Mouse (Mus musculus): Measurements from ENCODE around the gene Krba1. TPM values are rescaled to one million over a fixed set of nuclear protein-coding genes. Genes with fewer than 3 reads are reported as not detected.
A peak's percentile ranks its signal among the peaks of the same experiment; 100 is the strongest.

Krba1 gene
- polyA plus RNA-seq (2021): 36.0 TPM

DNA sequence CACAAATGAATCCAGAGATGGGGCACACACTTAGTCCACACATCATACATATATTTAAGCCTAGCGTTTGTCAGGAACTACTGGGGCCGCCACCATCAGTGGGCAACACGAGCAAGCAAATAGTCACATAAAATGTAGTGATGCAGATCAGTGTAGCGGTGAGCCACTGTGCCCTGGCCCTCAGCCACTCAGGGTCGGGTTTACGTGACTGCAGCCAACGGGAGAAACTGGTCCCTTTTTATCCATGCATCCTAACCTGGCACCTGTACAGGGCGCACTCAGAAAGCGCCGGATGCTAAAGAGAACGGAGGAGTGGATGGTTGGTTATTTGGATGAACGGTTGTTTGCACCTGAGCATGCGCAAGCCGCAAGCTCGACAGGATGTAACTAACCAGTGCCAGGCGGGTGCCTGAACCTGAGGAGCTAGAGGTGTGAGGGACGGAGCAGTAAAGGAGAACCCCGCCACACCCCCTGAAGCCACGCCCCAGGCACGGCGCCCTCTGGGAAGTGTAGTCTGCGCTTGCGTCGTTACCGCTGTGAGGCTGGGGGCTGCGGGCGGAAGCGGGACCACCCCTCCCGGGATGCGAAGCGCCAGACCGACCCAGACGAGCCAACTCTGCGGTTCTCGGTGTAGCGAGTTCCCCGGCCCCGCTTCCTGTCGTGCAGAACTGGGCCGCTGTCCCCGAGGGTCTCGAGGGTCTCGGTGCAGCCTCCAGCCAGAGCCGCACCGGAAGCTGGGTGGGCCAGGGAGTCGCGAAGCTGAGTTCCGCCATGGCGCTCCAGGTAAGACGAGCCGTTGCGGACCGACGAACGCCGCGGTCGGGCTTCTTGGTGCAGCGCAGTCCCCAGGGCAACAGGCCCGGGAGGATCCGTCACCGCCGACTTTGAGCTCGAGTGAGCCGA lies at the start of gene Krba1:
TSS of gene Krba1 (plus strand) at position 482 of the 903 bp plus-strand sequence.
- no peak for TF ChIP-seq CTCF (IDR thresholded peaks at IDR 0.05)

DNA sequence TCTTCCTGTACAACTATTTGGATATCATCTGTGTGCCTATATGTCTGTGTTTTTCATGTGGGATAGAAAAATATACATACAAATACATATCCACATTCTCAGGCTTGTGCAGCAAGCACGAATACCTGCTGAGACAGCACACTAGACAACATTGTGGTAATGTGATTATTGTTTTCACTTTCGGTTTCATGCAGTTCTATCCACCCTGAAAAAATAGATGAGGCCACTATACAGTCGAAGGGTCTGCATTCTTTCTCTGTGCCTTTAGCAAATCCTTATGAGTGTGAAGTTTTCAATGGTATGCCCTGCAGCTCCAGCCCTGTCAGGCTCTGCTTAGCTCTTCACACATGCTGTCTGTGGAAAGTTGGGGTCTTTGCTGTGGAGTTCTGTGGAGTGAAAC lies 36.5 kb upstream of the Krba1 start:
- H3K27me3 ChIP-seq: peaks cover 5% of the 10 kb centered on the region
- TF ChIP-seq CTCF (IDR thresholded peaks at IDR 0.05): no peak
- ChIA-PET POLR2A (no interaction called here), CTCF (no interaction called here)
- ATAC-seq: no peak
- in situ Hi-C loops (cut with MboI; ENCODE audit: low pct_unique_long_range_greater_than_20kb): no loop called here
- DNase-seq (ENCODE audit: low read depth, low spot score): no peak

More for the DNA sequence above, at the start of gene Krba1:
- ChIA-PET POLR2A (interaction anchor here (0.9 to 3.2 kb wide), 3 partner anchors 10 to 50 kb away, joined by 5 to 13 read pairs (median 5); partner anchors contain the start of gene Zfp467), CTCF (interaction anchor here (1.0 kb wide), 1 partner anchor 23 kb away, joined by 3 read pairs; no protein-coding TSS in a partner anchor)
- ATAC-seq (peak; percentile 91), DNase-seq (ENCODE audit: low read depth, low spot score) (no peak)
- in situ Hi-C loops (cut with MboI; ENCODE audit: low pct_unique_long_range_greater_than_20kb): no loop called here
- peaks cover 26% of the 10 kb centered on the region for H3K27me3 ChIP-seq

DNA sequence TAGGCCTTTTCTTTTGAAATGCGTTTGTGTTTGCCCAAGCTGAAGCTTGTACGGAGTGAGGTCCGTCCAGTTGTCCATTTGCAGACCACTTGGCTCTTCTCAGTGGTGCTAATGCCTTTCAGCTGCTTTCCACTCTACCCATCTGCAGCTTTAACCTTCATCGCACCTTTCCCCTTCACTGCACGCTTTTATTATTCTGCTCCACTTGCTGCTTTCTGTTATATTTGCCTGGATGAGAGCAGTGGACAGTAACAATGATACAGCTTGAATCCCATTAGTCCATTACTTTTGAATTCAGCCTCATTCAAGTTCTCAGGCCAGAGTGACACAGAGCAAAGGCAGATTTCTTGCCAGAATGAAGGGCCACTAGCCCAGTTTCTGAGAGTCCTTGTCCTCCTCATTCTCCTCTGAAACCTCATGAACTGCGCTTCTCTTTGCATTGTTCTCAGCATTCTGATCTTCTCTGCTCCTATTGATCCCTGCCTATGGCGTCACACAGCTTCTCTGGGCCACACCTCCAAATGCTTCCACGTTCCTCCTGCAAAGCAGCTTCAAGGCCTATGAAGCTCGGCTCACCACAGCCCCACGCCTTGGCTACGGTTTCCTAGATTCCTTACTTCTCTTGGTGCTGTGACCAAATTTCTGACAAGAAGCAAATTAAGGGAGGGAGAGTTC lies 28.9 kb upstream of the Krba1 start:
- in situ Hi-C loops (cut with MboI; ENCODE audit: low pct_unique_long_range_greater_than_20kb): no loop called here
- no peak for DNase-seq (ENCODE audit: low read depth, low spot score)
- no peak for TF ChIP-seq CTCF (IDR thresholded peaks at IDR 0.05)
- ATAC-seq: no peak
- CTCF ChIA-PET: no interaction called here
- H3K27me3 ChIP-seq: peaks cover 13% of the 10 kb centered on the region
- POLR2A ChIA-PET: interaction anchor here (0.6 kb wide), 1 partner anchor 264 kb away, joined by 3 read pairs; no protein-coding TSS in a partner anchor

DNA sequence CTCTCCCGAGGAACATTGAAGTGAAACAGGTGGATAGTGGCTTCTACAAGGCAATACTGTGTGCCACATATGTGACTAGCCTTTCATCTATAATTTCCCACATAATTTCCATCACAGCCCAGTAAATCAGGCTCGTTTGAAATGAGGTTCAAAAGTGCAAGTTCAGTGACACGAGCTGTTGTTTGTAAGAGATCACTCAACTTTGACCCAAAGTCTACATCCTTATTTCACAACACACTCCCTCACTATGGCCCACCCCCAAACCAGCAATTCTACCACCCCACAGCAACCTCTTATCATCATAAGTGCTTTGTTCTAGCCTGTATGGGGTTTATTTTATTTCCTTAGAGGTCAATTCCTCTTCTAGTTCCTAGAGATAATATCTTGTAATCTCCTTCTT lies 7.2 kb upstream of the Krba1 start:
- TF ChIP-seq CTCF (IDR thresholded peaks at IDR 0.05): no peak
- no peak for DNase-seq (ENCODE audit: low read depth, low spot score)
- in situ Hi-C loops (cut with MboI; ENCODE audit: low pct_unique_long_range_greater_than_20kb): no loop called here
- ChIA-PET POLR2A (no interaction called here), CTCF (no interaction called here)
- ATAC-seq: no peak
- peaks cover 53% of the 10 kb centered on the region for H3K27me3 ChIP-seq

DNA sequence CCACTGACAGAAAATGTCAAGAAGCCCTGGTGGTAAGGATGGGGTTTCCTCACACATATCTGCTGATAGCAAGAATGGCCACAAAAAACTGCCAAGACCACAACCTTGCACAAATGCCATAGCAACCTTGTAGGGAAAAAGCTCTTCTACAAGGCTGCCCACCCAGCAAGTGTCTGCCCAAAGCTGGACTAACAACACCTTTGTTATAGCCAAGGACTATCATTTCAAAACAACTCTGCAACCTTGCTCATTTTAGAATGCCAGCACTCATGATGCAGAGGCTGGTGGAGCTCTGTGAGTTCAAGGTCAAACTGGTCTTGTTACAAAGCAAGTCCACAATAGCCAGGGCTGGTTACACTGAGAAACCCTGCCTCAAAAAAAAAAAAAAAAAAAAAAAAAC lies 1.6 kb upstream of the Krba1 start:
- ATAC-seq (no peak), DNase-seq (ENCODE audit: low read depth, low spot score) (no peak)
- ChIA-PET POLR2A (interaction anchor here (0.6 to 3.2 kb wide), 2 partner anchors 51 to 209 kb away, joined by 3 to 13 read pairs; partner anchors contain the start of gene Zfp467), CTCF (no interaction called here)
- in situ Hi-C loops (cut with MboI; ENCODE audit: low pct_unique_long_range_greater_than_20kb): no loop called here
- TF ChIP-seq CTCF (IDR thresholded peaks at IDR 0.05): no peak
- H3K27me3 ChIP-seq: peaks cover 26% of the 10 kb centered on the region

DNA sequence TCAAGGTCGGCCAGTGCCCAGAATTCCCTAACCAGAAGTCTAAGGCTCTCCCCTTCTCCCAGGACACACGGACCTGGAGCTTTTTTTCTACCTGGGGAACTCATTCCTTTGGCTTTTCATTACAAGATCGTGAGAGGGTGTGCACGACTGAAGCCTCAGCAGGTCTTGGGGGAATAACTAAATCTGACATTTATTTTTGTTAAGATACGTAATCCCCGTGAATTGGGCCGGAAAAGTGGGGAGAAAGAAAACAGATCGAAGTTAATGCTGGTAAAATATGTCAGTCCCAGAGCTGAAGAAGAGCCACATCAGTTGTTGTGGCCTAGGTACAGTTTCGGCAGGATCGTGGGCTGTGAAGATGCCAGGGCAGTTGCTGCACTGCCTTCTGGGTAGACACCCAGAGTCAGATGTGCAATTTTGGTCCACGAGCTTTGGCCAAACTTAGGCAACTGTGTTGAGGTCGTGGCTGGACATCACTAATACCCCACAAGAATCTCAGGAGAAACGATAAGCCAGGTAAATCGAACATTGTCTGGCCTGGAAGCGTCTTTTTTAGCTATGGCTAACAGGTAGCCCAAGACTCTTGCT lies 716 bp downstream of the Krba1 start:
- ChIA-PET POLR2A (interaction anchor here (0.9 to 3.2 kb wide), 3 partner anchors 10 to 49 kb away, joined by 5 to 13 read pairs (median 5); partner anchors contain the start of gene Zfp467), CTCF (interaction anchor here (0.9 to 1.0 kb wide), 2 partner anchors 22 to 172 kb away, joined by 3 read pairs; no protein-coding TSS in a partner anchor)
- ATAC-seq (peak; percentile 13), DNase-seq (ENCODE audit: low read depth, low spot score) (no peak)
- in situ Hi-C loops (cut with MboI; ENCODE audit: low pct_unique_long_range_greater_than_20kb): no loop called here
- H3K27me3 ChIP-seq: peaks cover 23% of the 10 kb centered on the region
- no peak for TF ChIP-seq CTCF (IDR thresholded peaks at IDR 0.05)

DNA sequence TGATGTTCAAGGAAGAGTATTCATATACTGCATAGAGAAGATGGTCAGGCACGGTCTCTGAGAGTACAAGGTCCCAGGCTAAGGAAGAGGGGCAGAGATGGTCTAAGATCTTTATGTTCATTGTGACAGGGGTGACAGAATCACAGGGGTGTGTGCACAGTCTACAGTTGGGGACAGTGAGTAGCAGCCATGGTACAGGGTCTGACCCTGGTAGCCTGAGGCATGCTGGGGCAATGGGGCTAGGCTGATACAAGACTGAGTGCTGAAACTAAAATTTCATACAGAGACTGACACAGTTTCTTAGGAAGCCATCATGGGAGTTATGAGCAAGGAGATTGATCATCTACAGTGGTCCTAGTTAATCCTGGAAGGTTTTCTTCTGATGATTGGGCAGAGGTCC lies 1.3 kb downstream of the Krba1 start:
- in situ Hi-C loops (cut with MboI; ENCODE audit: low pct_unique_long_range_greater_than_20kb): no loop called here

DNA sequence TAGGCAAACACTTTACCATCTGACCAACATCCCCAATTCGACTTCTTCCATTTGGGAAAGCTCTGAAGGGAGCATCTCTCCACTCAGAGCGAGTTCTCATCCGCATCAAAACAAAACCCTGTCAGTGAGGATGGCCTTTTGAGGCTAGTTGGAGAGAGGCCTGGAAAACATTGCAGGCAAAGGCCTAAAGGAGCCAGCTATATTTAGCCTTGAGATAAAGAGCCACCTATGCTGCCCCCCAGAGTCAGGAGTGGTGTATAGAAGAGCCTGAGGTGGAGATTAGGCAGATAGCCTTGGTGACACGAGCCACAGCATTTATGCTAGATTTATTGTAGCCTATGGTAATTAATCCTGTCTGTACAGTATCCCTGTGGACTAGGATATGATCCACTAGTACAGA lies 1.9 kb downstream of the Krba1 start:
- TF ChIP-seq CTCF (IDR thresholded peaks at IDR 0.05): no peak
- in situ Hi-C loops (cut with MboI; ENCODE audit: low pct_unique_long_range_greater_than_20kb): no loop called here
- DNase-seq (ENCODE audit: low read depth, low spot score) (no peak), ATAC-seq (no peak)
- peaks cover 12% of the 10 kb centered on the region for H3K27me3 ChIP-seq
- ChIA-PET POLR2A (interaction anchor here (1.8 kb wide), 1 partner anchor 13 kb away, joined by 11 read pairs; no protein-coding TSS in a partner anchor), CTCF (interaction anchor here (1.3 to 2.5 kb wide), 2 partner anchors 12 to 32 kb away, joined by 3 to 13 read pairs; no protein-coding TSS in a partner anchor)

More for the DNA sequence above, 1.3 kb downstream of the Krba1 start:
- ATAC-seq (no peak), DNase-seq (ENCODE audit: low read depth, low spot score) (no peak)
- CTCF ChIA-PET: interaction anchor here (0.9 to 2.5 kb wide), 4 partner anchors 13 to 173 kb away, joined by 3 to 13 read pairs (median 3); no protein-coding TSS in a partner anchor
- TF ChIP-seq CTCF (IDR thresholded peaks at IDR 0.05): no peak
- POLR2A ChIA-PET: interaction anchor here (1.3 to 3.2 kb wide), 2 partner anchors 13 to 48 kb away, joined by 5 to 13 read pairs; partner anchors contain the start of gene Zfp467
- peaks cover 18% of the 10 kb centered on the region for H3K27me3 ChIP-seq

DNA sequence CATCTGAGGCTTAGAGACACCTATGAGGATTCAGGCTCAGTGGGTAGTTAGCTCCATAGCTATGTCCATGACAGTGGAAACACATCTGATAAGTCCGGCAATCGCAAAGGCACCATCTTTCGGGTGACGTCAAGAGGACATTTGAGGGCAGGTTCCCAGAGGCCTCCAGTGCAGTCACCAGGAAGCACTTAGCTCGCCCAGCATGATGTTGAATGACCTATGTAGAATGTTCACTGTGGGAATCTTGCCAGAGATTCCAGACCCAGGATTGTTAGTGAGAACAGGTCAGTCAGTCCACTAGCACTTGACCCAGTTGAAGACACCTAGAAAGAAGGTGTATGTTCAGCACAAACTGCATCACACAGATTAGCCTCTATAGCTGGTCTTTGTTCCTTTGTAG lies 4.5 kb downstream of the Krba1 start:
- ATAC-seq (no peak), DNase-seq (ENCODE audit: low read depth, low spot score) (no peak)
- ChIA-PET POLR2A (no interaction called here), CTCF (no interaction called here)
- H3K27me3 ChIP-seq: no peaks in the 10 kb centered on the region
- in situ Hi-C loops (cut with MboI; ENCODE audit: low pct_unique_long_range_greater_than_20kb): no loop called here
- TF ChIP-seq CTCF (IDR thresholded peaks at IDR 0.05): no peak

DNA sequence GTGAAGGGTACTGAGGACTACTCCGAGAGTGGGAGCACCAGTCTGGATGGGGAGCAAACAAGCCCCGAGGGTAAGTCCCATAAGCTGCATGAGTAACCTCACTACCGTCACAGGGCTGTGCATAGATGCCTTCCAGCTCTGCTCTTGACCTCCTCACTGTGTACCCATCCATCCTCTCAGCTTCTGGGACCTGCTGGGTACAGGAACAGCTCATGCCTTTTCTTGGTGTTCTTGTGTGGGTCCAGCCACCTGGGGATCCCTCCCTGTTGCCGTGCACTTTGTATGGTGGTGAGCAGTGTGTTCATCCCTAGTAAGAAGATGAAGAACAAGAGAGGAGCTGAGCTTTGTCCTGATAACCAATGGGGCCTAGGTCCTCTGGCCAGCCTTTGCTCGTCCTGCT lies 8.7 kb downstream of the Krba1 start:
- in situ Hi-C loops (cut with MboI; ENCODE audit: low pct_unique_long_range_greater_than_20kb): no loop called here
- no peak for DNase-seq (ENCODE audit: low read depth, low spot score)
- no peak for TF ChIP-seq CTCF (IDR thresholded peaks at IDR 0.05)
- H3K27me3 ChIP-seq: no peaks in the 10 kb centered on the region
- ATAC-seq: no peak
- CTCF ChIA-PET: no interaction called here
- POLR2A ChIA-PET: no interaction called here

All from Patski (cell line).